Mouse (Mus musculus) embryonic facial prominence, embryonic 14.5 days (tissue): ENCODE data around the gene Mfap1b. TPM values are rescaled to one million over a fixed set of nuclear protein-coding genes. Genes with fewer than 3 reads are reported as not detected.

Source experiments
- ATAC-seq: fragments of 200-750 bp; cut with Nextera tagmentation; 2 replicates; pipeline ENCODE4 v1.8.0; 2017; ENCODE audit warnings: low read depth, moderate number of reproducible peaks, moderate TSS enrichment
- DNase-seq: peaks from one replicate; pipeline ENCODE4 v3.0.0-alpha.2; 2015; ENCODE audit warnings: low spot score
- H3K27ac ChIP-seq: fragments of 300-500 bp; sonication (generic); replicated peaks from 2 replicates; pipeline ENCODE4 v1.5.1; 2014; ENCODE audit warnings: low read depth, mild to moderate bottlenecking, low read length, moderate library complexity
- H3K27me3 ChIP-seq: fragments of 300-500 bp; sonication (generic); replicated peaks from 2 replicates; pipeline ENCODE4 v1.6.1; 2014; ENCODE audit warnings: low read length; ENCODE audit not compliant: control insufficient read depth, insufficient read depth
- H3K36me3 ChIP-seq: fragments of 300-500 bp; sonication (generic); 2 replicates; pipeline ENCODE4 v1.6.1; 2014; ENCODE audit warnings: low read length, mixed read lengths; ENCODE audit not compliant: control insufficient read depth, insufficient read depth
- H3K4me1 ChIP-seq: fragments of 300-500 bp; sonication (generic); 2 replicates; pipeline ENCODE4 v1.6.1; 2014; ENCODE audit warnings: antibody characterized with exemption, low read length; ENCODE audit not compliant: control insufficient read depth, insufficient read depth
- H3K4me2 ChIP-seq: fragments of 300-500 bp; sonication (generic); 2 replicates; pipeline ENCODE4 v1.6.1; 2014; ENCODE audit warnings: low read depth, mild to moderate bottlenecking, low read length, moderate library complexity, mixed read lengths
- H3K4me3 ChIP-seq: fragments of 300-500 bp; sonication (generic); 2 replicates; pipeline ENCODE4 v1.5.1; 2014; ENCODE audit warnings: low read depth, mild to moderate bottlenecking, low read length
- H3K9ac ChIP-seq: fragments of 300-500 bp; sonication (generic); 2 replicates; pipeline ENCODE4 v1.6.1; 2014; ENCODE audit warnings: low read depth, mild to moderate bottlenecking, low read length, moderate library complexity, mixed read lengths
- H3K9me3 ChIP-seq: fragments of 300-500 bp; sonication (generic); 2 replicates; pipeline ENCODE4 v1.6.1; 2016; ENCODE audit warnings: low read length; ENCODE audit not compliant: control insufficient read depth
- WGBS: fragments of 180-500 bp; shearing (Covaris S2); extraction: QIAGEN DNeasy Blood & Tissue Kit; methylation state at CpG from one replicate; pipeline ENCODE4 v1.1.7; 2014; 5-methylcytosine and 5-hydroxymethylcytosine counted together
- polyA plus RNA-seq: library from polyadenylated mRNA; unstranded; fragments of >200 nt; fragmentation: Nextera tagmentation; extraction: Ambion mirVana; gene quantifications from 2 replicates; pipeline ENCODE4 v1.2.1, GENCODE M21; 2014

The Mfap1b gene
- polyA plus RNA-seq, 1 experiment from 2014 or later = 52.4 TPM

DNA sequence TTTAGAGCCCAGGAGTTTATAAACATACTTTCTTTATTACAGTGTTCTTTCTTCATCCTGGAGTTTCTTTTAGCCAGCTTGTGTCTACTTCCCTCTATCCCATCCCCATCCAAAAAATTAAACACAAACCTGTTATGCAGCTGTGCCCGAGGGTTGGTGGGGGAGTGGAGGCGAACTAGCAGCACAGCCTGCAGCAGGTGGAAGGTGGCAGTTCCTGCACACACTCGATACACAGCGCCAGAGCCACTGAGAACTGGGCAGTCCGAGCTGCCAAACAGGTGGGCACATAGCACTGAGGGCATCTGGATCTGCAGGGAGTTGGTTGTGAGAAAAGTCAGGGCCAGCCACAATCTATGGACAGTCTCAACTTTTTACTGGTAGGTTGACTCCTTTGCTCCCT, 18.3 kb downstream of the Mfap1b start:
- no peaks in the 10 kb centered on the region for H3K27me3 ChIP-seq
- DNase-seq = no peak
- no peak overlapping the region for H3K4me2 ChIP-seq
- peaks cover 15% of the 10 kb centered on the region; the same call in 1 of the 2 replicates for H3K4me1 ChIP-seq
- no peaks in the 10 kb centered on the region for H3K9me3 ChIP-seq
- 73% methylated on average over 5 of the region's 5 CpGs for WGBS
- no peak overlapping the region for H3K4me3 ChIP-seq
- ATAC-seq = no peak
- H3K27ac ChIP-seq = no peak overlapping the region
- H3K9ac ChIP-seq = no peak overlapping the region
- peaks cover 57% of the 10 kb centered on the region for H3K36me3 ChIP-seq

DNA sequence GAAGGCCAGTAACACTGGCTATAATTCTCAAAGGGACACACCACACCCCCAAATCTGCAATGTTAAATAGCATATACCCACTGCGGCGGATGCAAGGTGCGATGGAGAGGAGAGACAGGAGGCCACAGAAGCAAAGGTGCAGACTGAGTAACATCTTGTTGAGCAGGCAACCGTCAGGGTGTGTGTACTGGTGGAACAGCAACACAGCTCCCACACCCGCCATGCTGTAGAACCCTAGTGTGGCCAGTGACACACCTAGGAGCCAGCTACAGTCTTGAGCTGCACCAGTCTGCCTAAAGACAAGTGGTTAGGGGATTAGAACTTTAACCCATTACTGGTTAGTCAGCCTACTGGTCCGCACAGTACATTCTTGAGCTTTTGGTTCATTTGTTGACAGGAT, 19.9 kb downstream of the Mfap1b start:
- no peak for DNase-seq
- Histone ChIP-seq H3K4me3 (no peak overlapping the region), H3K4me2 (no peak overlapping the region), H3K4me1 (peaks cover 15% of the 10 kb centered on the region; the same call in 1 of the 2 replicates), H3K36me3 (peaks cover 41% of the 10 kb centered on the region), H3K9me3 (no peaks in the 10 kb centered on the region), H3K27ac (no peak overlapping the region), H3K9ac (no peak overlapping the region), H3K27me3 (no peaks in the 10 kb centered on the region)
- 88% methylated on average over 6 of the region's 6 CpGs for WGBS
- no peak for ATAC-seq

DNA sequence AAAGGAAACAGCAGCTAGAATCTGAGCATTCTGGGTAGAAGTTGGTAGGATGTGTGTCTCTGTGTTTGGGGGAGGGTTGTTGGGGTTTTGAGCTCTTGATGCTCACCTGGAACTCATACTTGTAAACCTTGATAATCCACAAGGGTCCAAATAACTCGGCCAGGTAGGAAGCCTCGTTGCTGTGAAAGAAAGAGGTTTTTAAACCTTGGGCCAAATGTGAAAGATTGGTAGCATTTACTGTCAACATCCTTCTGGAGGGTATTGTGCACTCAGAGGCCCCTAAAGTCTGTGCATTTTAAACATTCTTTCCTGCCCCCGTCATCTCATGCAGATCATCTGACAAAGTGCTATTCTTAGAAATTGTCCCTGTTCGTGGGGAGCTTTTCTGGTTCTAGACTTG, 20.9 kb downstream of the Mfap1b start, which contains the start of gene Hypk:
Hypk (plus strand) TSS at position 301 of the 400 bp plus-strand sequence.
- DNase-seq = no peak
- peaks cover 34% of the 10 kb centered on the region for H3K36me3 ChIP-seq
- no peak within 1 kb of the TSS for H3K4me2 ChIP-seq
- WGBS = 80% methylated on average over 4 of the region's 4 CpGs
- H3K4me1 ChIP-seq = peaks cover 15% of the 10 kb centered on the region; the same call in 1 of the 2 replicates
- H3K9me3 ChIP-seq = no peaks in the 10 kb centered on the region
- ATAC-seq = no peak
- H3K4me3 ChIP-seq = no peak within 1 kb of the TSS
- H3K27me3 ChIP-seq = no peaks in the 10 kb centered on the region
- no peak within 1 kb of the TSS for H3K27ac ChIP-seq
- H3K9ac ChIP-seq = no peak within 1 kb of the TSS

DNA sequence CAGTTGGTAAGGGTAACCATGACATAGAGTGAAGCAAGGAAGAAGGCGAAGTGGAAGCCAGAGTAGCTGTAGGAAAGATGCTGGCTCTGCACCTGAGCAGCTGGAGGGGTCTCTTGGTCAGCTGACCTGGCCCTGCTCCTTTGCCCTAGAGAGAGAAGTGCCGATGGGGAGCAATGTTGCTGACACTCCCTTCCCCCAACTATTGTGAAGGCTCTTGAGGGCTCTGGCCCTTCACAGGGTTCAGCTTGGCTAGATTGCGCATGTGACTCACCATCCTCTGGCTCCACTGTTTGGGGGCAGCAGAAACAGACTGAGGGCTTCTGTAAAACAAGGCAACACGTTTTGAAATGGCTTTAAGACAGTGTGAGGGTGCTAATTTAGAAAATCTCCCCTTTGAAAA, 21.5 kb downstream of the Mfap1b start:
- Histone ChIP-seq H3K4me2 (no peak overlapping the region), H3K9me3 (no peaks in the 10 kb centered on the region), H3K27ac (no peak overlapping the region), H3K9ac (no peak overlapping the region), H3K36me3 (peaks cover 34% of the 10 kb centered on the region), H3K4me1 (peaks cover 14% of the 10 kb centered on the region; the same call in 1 of the 2 replicates), H3K4me3 (no peak overlapping the region), H3K27me3 (no peaks in the 10 kb centered on the region)
- 81% methylated on average over 4 of the region's 4 CpGs for WGBS
- ATAC-seq = no peak
- DNase-seq = no peak

DNA sequence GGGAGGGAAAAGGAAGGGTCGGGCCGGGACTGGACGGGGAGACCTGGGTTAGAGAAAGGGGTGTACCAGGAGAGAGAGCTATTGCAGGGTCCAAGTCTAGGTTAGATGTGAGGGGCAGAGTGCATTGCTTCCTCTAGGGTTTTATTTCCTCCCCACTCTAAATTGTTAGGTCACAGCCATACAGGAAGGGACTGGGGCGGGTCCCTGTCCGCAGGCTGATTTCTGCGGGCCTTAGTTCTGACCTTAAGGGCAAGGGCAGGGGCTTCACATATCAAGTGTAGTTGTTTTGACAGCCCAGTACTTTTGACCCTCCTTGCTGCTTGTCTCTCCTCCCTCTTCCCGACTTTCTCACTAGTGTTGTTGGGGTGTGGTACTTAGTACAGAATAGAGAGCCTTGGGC, 23.8 kb downstream of the Mfap1b start:
- H3K9me3 ChIP-seq = no peaks in the 10 kb centered on the region
- peak overlapping the region; percentile 82 for H3K4me2 ChIP-seq
- H3K9ac ChIP-seq = peak overlapping the region; percentile 97
- H3K36me3 ChIP-seq = peaks cover 29% of the 10 kb centered on the region
- DNase-seq (no peak), ATAC-seq (no peak)
- peak overlapping the region; percentile 98 for H3K4me3 ChIP-seq
- peak overlapping the region; percentile 98 for H3K27ac ChIP-seq
- H3K4me1 ChIP-seq = peaks cover 8% of the 10 kb centered on the region; the same call in 1 of the 2 replicates
- WGBS = 1% methylated on average over 7 of the region's 7 CpGs
- no peaks in the 10 kb centered on the region for H3K27me3 ChIP-seq

DNA sequence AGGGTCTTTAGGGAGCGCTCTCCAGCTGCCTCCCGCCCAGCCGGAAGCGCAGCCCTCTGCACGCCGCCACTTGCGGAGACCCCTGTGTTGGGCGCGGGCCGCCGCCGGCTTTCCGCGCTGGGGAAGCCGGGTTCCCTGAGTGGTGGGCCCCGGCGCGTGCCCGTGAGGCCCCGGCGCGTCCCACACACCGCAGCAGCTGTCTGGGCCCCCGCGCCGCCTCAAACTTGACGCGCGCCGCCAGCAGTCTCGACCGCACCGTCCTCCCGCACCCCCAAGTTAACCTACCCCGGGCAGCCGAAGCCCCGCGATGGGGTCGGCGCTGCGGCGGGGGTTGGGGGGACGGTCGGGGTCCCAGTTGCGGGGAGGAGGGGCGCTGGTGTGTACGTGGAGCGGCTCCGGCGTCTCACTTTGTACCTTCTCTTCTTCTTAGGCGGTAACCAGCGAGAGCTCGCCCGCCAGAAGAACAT, 24.3 kb downstream of the Mfap1b start:
- Histone ChIP-seq H3K27ac (peak overlapping the region; percentile 98), H3K4me2 (peak overlapping the region; percentile 82), H3K4me1 (peaks cover 8% of the 10 kb centered on the region; the same call in 1 of the 2 replicates), H3K9ac (peak overlapping the region; percentile 97), H3K9me3 (no peaks in the 10 kb centered on the region), H3K36me3 (peaks cover 29% of the 10 kb centered on the region), H3K27me3 (no peaks in the 10 kb centered on the region), H3K4me3 (peak overlapping the region; percentile 98)
- WGBS = under 1% methylated on average over 30 of the region's 54 CpGs
- ATAC-seq (peak; percentile 64), DNase-seq (no peak)

DNA sequence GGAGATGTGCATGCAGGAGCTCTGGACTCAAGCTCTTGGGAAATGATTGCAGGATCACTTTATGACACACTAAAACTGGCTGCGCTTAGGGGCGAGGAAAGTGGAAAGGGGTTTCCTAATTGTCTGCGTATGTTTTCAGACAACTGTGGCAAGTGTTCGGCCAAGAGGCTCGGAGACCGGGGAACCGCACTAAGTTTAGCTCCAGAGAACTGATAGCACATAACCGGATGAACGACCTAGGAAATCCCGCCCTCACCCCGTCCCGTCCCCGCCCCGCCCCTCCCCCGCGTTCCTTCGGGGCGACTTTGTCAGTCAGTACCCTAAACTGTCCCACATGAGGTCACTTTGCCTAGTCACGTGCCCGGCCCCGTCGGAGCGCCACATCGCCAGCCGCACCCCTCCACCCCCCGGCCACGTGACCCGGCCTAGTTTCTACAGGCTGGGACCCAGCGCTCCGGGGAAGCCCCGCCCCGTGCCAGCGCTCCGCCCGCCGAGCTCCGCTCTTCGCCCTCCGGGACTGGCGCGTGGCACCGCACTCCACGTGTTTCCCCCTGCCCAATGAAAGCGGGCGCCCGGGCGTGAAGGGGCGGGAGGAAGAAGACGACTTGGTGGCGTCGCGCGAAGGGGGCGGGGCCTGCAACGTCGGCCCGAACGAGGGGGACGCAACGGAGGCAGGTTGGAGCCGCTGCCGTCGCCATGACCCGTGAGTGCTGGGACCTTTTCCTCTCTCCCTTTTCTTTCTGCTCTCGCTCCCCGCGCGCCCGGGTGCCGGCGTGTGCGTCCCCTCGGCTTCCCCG, 24.9 kb downstream of the Mfap1b start, which contains the start of gene Serf2:
Serf2 (plus strand) TSS at position 457 of the 797 bp plus-strand sequence.
- H3K36me3 ChIP-seq = peaks cover 28% of the 10 kb centered on the region
- peak within 1 kb of the TSS; percentile 98 for H3K27ac ChIP-seq
- peak within 1 kb of the TSS; percentile 98 for H3K4me3 ChIP-seq
- no peaks in the 10 kb centered on the region for H3K9me3 ChIP-seq
- peak; percentile 99 for DNase-seq
- H3K9ac ChIP-seq = peak within 1 kb of the TSS; percentile 97
- no peaks in the 10 kb centered on the region for H3K27me3 ChIP-seq
- H3K4me1 ChIP-seq = peaks cover 8% of the 10 kb centered on the region; the same call in 1 of the 2 replicates
- H3K4me2 ChIP-seq = peak within 1 kb of the TSS; percentile 82
- ATAC-seq = peak; percentile 97
- under 1% methylated on average over 40 of the region's 74 CpGs for WGBS

DNA sequence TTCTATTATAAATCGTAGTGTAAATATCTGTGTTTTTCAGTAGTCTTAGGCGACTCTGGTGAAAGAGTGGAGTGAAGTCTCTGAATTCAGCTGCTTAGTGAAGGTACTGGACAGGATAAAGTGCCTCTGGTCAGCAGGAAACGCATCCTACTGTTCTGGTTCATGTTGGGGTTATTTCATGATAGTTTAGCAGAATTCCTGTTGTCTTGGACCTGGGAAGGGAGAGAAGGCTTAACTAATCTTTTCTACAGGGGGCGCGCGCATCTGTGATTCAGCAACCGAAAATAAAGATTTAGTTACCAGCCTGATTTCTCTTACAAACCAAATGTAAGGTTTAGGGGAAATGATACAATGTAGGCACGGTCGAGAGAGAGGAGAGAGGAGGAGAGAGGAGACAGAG, 25.7 kb downstream of the Mfap1b start:
- H3K36me3 ChIP-seq = peaks cover 20% of the 10 kb centered on the region
- 12% methylated on average over 9 of the region's 9 CpGs for WGBS
- peak overlapping the region; percentile 66 for H3K9ac ChIP-seq
- H3K9me3 ChIP-seq = no peaks in the 10 kb centered on the region
- DNase-seq (peak; percentile 74), ATAC-seq (no peak)
- H3K27ac ChIP-seq = peak overlapping the region; percentile 98
- no peaks in the 10 kb centered on the region for H3K27me3 ChIP-seq
- H3K4me1 ChIP-seq = peaks cover 8% of the 10 kb centered on the region; the same call in 1 of the 2 replicates
- H3K4me2 ChIP-seq = peak overlapping the region; percentile 75
- peak overlapping the region; percentile 98 for H3K4me3 ChIP-seq
